Mouse (Mus musculus): ENCODE measurements around the gene Pde4b.

Pde4b gene

DNA sequence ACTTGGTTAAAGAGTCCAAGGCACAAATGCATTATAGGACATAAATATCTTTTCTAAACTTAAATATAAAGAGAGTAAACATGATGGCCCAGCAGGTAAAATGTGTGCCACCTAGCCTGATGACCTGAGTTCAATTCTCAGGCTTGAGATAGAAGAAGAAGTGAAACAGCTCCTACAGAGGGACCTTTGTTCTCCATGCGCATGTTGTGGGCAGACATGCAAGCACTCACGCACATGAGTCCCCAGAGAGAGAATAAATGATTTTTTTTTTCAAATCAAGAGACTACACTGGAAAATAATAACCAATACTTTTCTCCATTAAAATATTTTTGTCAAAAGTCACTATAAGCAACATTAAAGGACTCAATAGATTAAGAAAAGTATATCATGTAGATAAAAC, 533.8 kb downstream of the Pde4b start:
- DNase-seq = no peak

DNA sequence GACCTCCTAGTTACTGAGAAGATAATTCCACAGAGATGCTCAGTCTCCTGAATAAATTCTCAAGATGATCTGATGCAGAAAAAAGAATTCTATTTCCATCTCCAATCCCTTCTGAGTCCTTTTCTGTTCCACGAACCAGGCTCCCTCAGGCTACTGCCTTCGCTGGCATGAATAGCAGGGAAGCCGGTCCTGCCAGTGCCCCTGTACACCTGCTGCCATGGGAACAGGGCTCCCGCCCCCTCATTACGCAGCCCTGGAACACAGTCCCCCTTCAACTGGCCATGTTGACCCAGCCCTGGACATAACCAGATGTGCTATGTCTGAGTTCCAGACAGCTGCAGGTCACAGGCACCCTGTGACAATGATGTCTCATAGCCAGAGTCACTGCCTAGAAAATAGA, 535.6 kb downstream of the Pde4b start:
- DNase-seq = no peak

DNA sequence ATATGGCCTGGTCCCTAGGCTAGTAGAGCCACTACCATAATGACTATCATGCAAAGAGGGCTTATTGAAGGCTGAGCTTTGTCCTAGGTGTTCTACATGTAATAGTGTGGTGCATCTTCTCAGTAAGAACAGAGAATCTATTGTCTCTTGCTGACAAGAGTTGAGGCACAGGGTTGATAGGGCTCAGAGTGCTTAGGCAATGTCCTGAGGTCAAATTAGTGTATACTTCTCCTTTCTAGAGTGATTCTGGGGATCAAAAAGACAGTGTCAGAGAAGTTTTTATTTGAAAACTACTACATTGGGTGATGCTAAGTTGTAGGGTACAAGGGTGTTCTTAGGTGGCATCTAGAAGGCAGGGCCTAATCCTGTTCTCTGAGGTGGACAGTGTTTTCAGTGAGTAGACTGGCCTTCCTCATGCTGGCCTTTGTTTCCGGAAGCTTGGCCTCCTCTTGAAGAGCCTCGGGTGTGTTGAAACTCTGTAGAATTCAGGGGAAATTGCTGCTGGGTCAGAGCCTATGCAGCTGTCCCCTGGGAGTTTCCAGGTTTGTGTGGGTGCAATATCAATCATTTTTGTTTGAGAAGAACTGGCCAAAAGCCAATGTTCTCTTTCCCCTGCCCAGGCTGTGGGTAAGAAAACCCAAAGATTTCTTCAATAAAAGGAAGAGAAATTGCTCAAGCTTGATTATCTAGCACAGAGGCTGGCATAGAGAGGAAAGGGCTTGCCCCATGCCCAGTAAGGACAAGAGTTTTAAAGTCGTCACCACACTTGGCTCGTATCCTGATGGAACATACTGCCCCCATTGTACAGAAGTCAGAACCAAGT, 536.7 kb downstream of the Pde4b start:
- DNase-seq = no peak

- DNase-seq = no peak
Observed at GRCm38 (mm10) chr4:102624937-102625336, 537.6 kb downstream of the Pde4b start.

- DNase-seq = no peak
Observed at GRCm38 (mm10) chr4:102627799-102628198, 540.5 kb downstream of the Pde4b start.

GRCm38 (mm10) chr4:102629621-102630020, 542.3 kb downstream of the Pde4b start:
- no peak for DNase-seq

DNA sequence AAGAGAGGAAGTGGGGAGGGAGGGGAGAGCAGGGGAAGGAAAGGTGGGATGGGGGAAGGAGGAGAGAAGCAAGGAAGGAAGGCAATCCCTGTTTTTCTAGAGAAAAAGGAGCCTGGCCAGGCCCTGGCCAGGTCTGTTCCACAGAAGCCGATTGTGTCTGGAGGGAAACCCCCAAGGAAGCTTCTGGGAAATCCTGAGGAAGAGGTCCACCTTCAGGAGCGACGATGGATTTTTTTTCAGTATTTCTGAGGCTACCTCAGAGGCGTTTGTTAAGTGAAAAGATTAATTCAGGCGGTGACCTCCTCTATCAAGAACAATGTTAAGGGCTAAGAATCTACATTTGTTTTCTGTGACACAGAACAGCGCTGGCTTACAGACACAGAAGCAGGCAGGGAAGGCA, 542.9 kb downstream of the Pde4b start:
- DNase-seq = no peak

DNA sequence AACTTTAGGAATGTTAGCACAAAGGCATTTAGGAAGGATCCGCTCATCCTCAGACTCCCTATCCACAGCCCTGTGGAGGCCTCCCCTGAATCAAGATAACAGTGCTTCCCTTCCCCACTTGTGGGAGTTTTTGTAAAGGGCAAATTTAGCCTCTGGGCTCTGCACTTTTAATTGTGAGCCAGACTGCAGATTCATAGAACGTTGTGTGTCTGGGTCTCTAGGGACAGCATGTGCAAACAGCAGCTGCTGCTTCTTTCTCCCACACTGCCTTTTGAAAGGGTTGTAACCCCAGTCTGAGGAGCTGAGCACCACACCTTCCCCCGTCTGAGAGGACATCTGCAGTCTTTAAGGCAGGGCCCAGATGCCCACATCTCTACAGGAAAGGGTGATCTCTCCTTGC, 544.3 kb downstream of the Pde4b start:
- DNase-seq = no peak

- no peak for DNase-seq
Observed at GRCm38 (mm10) chr4:102633241-102633640, 545.9 kb downstream of the Pde4b start.

GRCm38 (mm10) chr4:102635258-102635657, 547.9 kb downstream of the Pde4b start:
- peak; percentile 7 to 30 for DNase-seq

DNA sequence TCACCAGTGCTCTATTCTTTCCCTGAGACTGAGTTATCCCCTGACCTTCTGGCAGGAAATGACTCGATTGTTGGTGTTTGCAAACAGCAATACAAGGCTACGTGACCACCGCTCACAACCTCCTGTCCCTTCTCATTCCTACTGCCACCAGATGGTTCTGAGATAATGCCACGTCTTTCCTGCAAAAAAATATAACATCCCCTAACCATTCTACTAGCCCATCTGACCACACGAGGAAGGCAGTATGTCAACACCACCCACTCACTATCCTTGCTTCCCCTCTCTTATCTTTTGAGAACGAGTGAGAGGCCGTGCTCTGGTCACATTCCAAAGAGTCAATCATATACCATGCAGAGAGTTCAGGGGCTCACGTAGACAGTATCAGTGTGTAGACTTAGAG, 548.6 kb downstream of the Pde4b start:
- no peak for DNase-seq

- no peak for DNase-seq
Observed at GRCm38 (mm10) chr4:102637348-102637910, 550.1 kb downstream of the Pde4b start.

GRCm38 (mm10) chr4:102640942-102641341, 553.6 kb downstream of the Pde4b start:
- DNase-seq = no peak

GRCm38 (mm10) chr4:102644062-102644461, 556.7 kb downstream of the Pde4b start:
- DNase-seq = no peak

DNA sequence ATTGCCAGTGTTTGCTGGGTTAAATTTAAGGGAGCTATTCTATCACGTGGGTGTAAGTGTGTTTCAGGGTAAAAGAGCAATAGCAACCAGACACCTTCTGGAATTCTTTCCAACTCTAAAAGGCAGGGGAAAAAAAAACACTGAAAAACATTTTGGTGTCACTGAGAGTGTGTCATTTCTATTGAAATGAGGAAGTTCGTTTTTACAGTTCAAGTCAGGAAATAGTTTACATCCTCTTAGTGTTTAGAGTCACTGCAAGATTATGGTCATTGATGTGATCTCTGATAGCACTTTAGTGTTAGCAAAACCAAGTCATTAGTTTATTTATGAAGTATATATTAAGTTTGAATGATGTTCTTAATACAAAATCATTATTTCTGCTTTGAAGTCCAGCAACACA, 559.7 kb downstream of the Pde4b start:
- no peak for DNase-seq

- no peak for DNase-seq
Observed at GRCm38 (mm10) chr4:102655331-102655730, 568.0 kb downstream of the Pde4b start.

- peak; percentile 10 to 12 for DNase-seq
Observed at GRCm38 (mm10) chr4:102656494-102657036, 569.2 kb downstream of the Pde4b start.
